Mouse (Mus musculus): ENCODE data around the gene Gria3.

The Gria3 gene

GRCm38 (mm10) chrX:41573079-41573478, 172.4 kb downstream of the Gria3 start:
- CTCF ChIA-PET: no interaction called here

GRCm38 (mm10) chrX:41578797-41579196, 178.1 kb downstream of the Gria3 start:
- CTCF ChIA-PET: no interaction called here

- CTCF ChIA-PET: no interaction called here
Measured at GRCm38 (mm10) chrX:41587692-41588091, 187.0 kb downstream of the Gria3 start.

GRCm38 (mm10) chrX:41607181-41607580, 206.5 kb downstream of the Gria3 start:
- CTCF ChIA-PET: no interaction called here

- CTCF ChIA-PET: no interaction called here
Measured at GRCm38 (mm10) chrX:41614920-41615319, 214.3 kb downstream of the Gria3 start.

GRCm38 (mm10) chrX:41616928-41617327, 216.3 kb downstream of the Gria3 start:
- CTCF ChIA-PET: no interaction called here

- CTCF ChIA-PET: no interaction called here
Measured at GRCm38 (mm10) chrX:41618396-41618795, 217.7 kb downstream of the Gria3 start.

- CTCF ChIA-PET: no interaction called here
Measured at GRCm38 (mm10) chrX:41633576-41633975, 232.9 kb downstream of the Gria3 start.

- CTCF ChIA-PET: no interaction called here
Measured at GRCm38 (mm10) chrX:41644954-41645353, 244.3 kb downstream of the Gria3 start.

GRCm38 (mm10) chrX:41657791-41658190, 257.1 kb downstream of the Gria3 start:
- CTCF ChIA-PET: no interaction called here

GRCm38 (mm10) chrX:41688869-41689268, 288.2 kb downstream of the Gria3 start:
- CTCF ChIA-PET: no interaction called here

GRCm38 (mm10) chrX:41692076-41692475, 291.4 kb downstream of the Gria3 start:
- CTCF ChIA-PET: no interaction called here

All from spleen, embryonic (tissue).